In the genomic region with DNA sequence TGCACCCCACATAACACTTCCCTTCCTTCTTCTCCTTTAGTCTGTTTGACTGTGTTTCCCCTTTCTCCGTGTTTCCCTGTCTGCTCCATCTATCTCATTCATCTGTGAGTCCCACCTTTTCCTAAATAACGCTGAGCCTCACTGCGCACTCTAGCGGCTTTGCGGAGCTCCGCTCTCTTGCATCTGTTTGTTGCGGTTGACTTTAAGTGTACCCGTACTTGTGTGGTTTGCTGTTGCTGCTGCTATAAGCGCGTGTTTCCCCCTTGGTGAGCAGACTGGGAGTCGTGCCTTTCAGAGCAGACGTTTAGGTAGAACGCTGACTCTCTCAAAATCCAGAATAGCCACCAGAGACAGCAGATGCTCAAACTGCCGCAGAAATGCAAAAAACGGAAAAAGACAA, we compare ENCODE assay signal across 8 mouse cellular contexts. TPM values are rescaled to one million over a fixed set of nuclear protein-coding genes. Genes with fewer than 3 reads are reported as not detected.
A peak's percentile ranks its signal among the peaks of the same experiment; 100 is the strongest.
DNase-seq lines count a peak whose midpoint lies in the region; ATAC-seq and TF ChIP-seq lines count a peak whose summit lies in the region.

No protein-coding gene starts in this region.

- no peaks in the 10 kb centered on the region for H3K4me1 ChIP-seq in intestine, postnatal 0 days (replicated peaks; ENCODE audit: control insufficient read depth, insufficient read depth, low read length)
- H3K4me1 ChIP-seq in intestine, embryonic 16.5 days (ENCODE audit: control insufficient read depth, insufficient read depth, low read length): no peaks in the 10 kb centered on the region
- no peaks in the 10 kb centered on the region for H3K4me1 ChIP-seq in embryonic facial prominence, embryonic 14.5 days (ENCODE audit: control insufficient read depth, insufficient read depth, low read length)

- ATAC-seq in intestine, postnatal 0 days: no peak
- ATAC-seq in intestine, embryonic 16.5 days: no peak
- ATAC-seq in embryonic facial prominence, embryonic 14.5 days (ENCODE audit: low read depth): no peak; the same call in 1 of the 2 replicates

- H3K4me3 ChIP-seq in intestine, postnatal 0 days (ENCODE audit: low read depth, low read length): no peak overlapping the region
- no peak overlapping the region for H3K4me3 ChIP-seq in intestine, embryonic 16.5 days (ENCODE audit: low read length)
- no peak overlapping the region for H3K4me3 ChIP-seq in embryonic facial prominence, embryonic 14.5 days (ENCODE audit: low read depth, low read length)

- no peaks in the 10 kb centered on the region for H3K27me3 ChIP-seq in intestine, postnatal 0 days (replicated peaks; ENCODE audit: control insufficient read depth, insufficient read depth, low read length)
- H3K27me3 ChIP-seq in intestine, embryonic 16.5 days (replicated peaks; ENCODE audit: control insufficient read depth, insufficient read depth, low read length): no peaks in the 10 kb centered on the region
- H3K27me3 ChIP-seq in embryonic facial prominence, embryonic 14.5 days (replicated peaks; ENCODE audit: control insufficient read depth, insufficient read depth, low read length): no peaks in the 10 kb centered on the region

- no peak overlapping the region for H3K4me2 ChIP-seq in intestine, postnatal 0 days (replicated peaks; ENCODE audit: low read depth)
- H3K4me2 ChIP-seq in intestine, embryonic 16.5 days (ENCODE audit: low read depth, low read length): no peak overlapping the region
- peak overlapping the region; percentile 35 for H3K4me2 ChIP-seq in embryonic facial prominence, embryonic 14.5 days (ENCODE audit: low read depth, low read length)

- no peaks in the 10 kb centered on the region for H3K36me3 ChIP-seq in intestine, postnatal 0 days (ENCODE audit: control insufficient read depth, insufficient read depth)
- H3K36me3 ChIP-seq in intestine, embryonic 16.5 days (ENCODE audit: control insufficient read depth, insufficient read depth, low read length): no peaks in the 10 kb centered on the region
- H3K36me3 ChIP-seq in embryonic facial prominence, embryonic 14.5 days (ENCODE audit: control insufficient read depth, insufficient read depth, low read length): no peaks in the 10 kb centered on the region

- TF ChIP-seq CTCF in intestine, postnatal 0 days (IDR thresholded peaks at IDR 0.05; ENCODE audit: low read depth): peak; percentile 66

- H3K27ac ChIP-seq in intestine, postnatal 0 days (ENCODE audit: low read depth, low read length): no peak overlapping the region
- H3K27ac ChIP-seq in intestine, embryonic 16.5 days (ENCODE audit: low read length): no peak overlapping the region
- no peak overlapping the region for H3K27ac ChIP-seq in embryonic facial prominence, embryonic 14.5 days (replicated peaks; ENCODE audit: low read depth, low read length)

- DNase-seq in ZHBTc4 (ENCODE audit: low read depth, low spot score): peak; percentile 65
- DNase-seq in embryonic facial prominence, embryonic 14.5 days (ENCODE audit: low spot score): peak; percentile 77
- DNase-seq in layer of hippocampus, postnatal 36 days: peak; percentile 19 to 28
- peak; percentile 48 for DNase-seq in right cerebral cortex, postnatal 14 days
- no peak for DNase-seq in c-Kit-positive CD71-positive TER-119-positive erythroid progenitor cells, embryonic 14.5 days (ENCODE audit: low spot score)
- no peak for DNase-seq in urinary bladder, postnatal 14 days (ENCODE audit: low spot score)

- 38% methylated on average over 15 of the region's 15 CpGs for WGBS in intestine, postnatal 0 days
- WGBS in intestine, embryonic 16.5 days: 42% methylated on average over 15 of the region's 15 CpGs
- WGBS in embryonic facial prominence, embryonic 14.5 days: 34% methylated on average over 15 of the region's 15 CpGs

- H3K9me3 ChIP-seq in intestine, postnatal 0 days (ENCODE audit: control insufficient read depth): no peaks in the 10 kb centered on the region
- H3K9me3 ChIP-seq in intestine, embryonic 16.5 days (ENCODE audit: control insufficient read depth, low read length): no peaks in the 10 kb centered on the region
- no peaks in the 10 kb centered on the region for H3K9me3 ChIP-seq in embryonic facial prominence, embryonic 14.5 days (ENCODE audit: control insufficient read depth, low read length)

- no peak overlapping the region for H3K9ac ChIP-seq in intestine, postnatal 0 days (ENCODE audit: low read depth, low read length)
- no peak overlapping the region for H3K9ac ChIP-seq in intestine, embryonic 16.5 days (ENCODE audit: low read depth, low read length)
- H3K9ac ChIP-seq in embryonic facial prominence, embryonic 14.5 days (ENCODE audit: low read depth, low read length): peak overlapping the region; percentile 35; the same call in 1 of the 2 replicates

RNA-seq across cellular contexts. Expression of gene Cartpt, which starts 51.3 kb away (rescaled TPM):
- 32.5 and 34.1 TPM in 2 replicates for polyA plus RNA-seq in intestine, postnatal 0 days (2015; fragmentation: Nextera tagmentation; extraction: Ambion mirVana)
- polyA plus RNA-seq in intestine, embryonic 16.5 days (2015; fragmentation: Nextera tagmentation; extraction: Ambion mirVana): 20.8 and 25.7 TPM in 2 replicates
- 3.1 and 3.2 TPM in 2 replicates for polyA plus RNA-seq in embryonic facial prominence, embryonic 14.5 days (2014; fragmentation: Nextera tagmentation; extraction: Ambion mirVana)
- 1 to 10 TPM; 1.9 to 3.1 TPM for total RNA-seq in layer of hippocampus, postnatal 36 days (2021)

Comparison
In these comparisons a context has a peak if more than half of its experiments do, and no peak if none do; other contexts are left out.
1. DNase-seq: peak in ZHBTc4 (single experiment), embryonic facial prominence, embryonic 14.5 days (single experiment), layer of hippocampus, postnatal 36 days (2 of 2) and right cerebral cortex, postnatal 14 days (single experiment); none in c-Kit-positive CD71-positive TER-119-positive erythroid progenitor cells, embryonic 14.5 days (single experiment) and urinary bladder, postnatal 14 days (single experiment).